Mouse (Mus musculus) heart, adult 2 months (tissue): ENCODE results near the gene Ceacam19.

Experiments used
- CTCF ChIP-seq: fragments of 200-600 bp; IDR thresholded peaks from 2 replicates; pipeline ENCODE4 v1.8.1; 2022; ENCODE audit warnings: antibody characterized with exemption, mild to moderate bottlenecking, moderate library complexity
- POLR2A ChIP-seq: fragments of 200-500 bp; IDR thresholded peaks from 2 replicates; pipeline ENCODE4 v1.6.1; 2011; ENCODE audit warnings: mild to moderate bottlenecking, low read depth, low read length, control low read depth; ENCODE audit not compliant: insufficient read depth

DNA sequence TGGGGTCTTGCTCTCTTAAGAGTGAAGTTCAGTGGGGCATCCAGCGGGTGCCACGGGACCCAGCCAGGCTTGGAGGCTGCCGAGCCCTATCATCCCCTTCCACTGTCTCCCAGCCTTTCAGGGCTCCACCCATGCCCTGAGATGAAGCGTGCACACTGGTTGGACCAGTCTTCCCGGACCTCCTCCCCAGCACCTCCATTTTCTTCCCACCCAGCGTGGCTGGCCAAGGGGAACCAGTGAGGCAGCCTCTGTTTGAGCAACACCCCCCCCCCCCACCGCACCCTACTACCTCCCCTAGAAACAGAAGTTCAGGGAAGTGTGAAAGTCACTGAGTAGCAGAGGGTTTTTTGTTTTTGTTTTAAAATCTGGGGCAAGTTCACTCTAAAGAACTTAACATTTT is at the start of gene Ceacam19:
- TF ChIP-seq CTCF (no peak), POLR2A (no peak)
